Mouse (Mus musculus): ENCODE results near the gene Atp2c1. TPM values are rescaled to one million over a fixed set of nuclear protein-coding genes. Genes with fewer than 3 reads are reported as not detected.

Atp2c1 gene
- polyA plus RNA-seq, 1 experiment from 2014 or later, result 58.0 TPM

DNA sequence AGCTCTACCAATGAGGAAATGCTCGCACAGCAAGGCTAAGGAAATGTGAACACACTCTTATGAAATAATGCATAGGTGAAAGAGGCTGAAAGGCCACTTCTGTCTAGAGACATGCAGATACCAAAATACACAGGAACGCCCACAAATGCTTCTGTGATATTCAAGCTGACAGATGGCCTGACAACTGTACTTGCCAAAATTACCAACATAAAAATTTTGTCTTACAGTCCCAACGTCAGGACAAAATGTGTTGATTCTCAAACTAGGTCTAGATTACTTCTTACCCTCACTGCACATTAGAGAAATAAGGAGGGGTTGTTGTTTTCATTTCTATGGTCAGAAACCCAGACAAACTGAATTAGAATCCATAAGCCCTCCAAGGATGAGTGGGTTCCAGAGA lies 51.0 kb downstream of the Atp2c1 start:
- Histone ChIP-seq H3K27me3 (ENCODE audit: control insufficient read depth, insufficient read depth, low read length) (no peaks in the 10 kb centered on the region), H3K36me3 (ENCODE audit: control insufficient read depth, insufficient read depth, low read length) (no peaks in the 10 kb centered on the region), H3K4me2 (ENCODE audit: low read depth, low read length) (no peak overlapping the region), H3K4me3 (replicated peaks; ENCODE audit: low read length) (no peak overlapping the region), H3K27ac (ENCODE audit: low read length) (no peak overlapping the region), H3K9ac (ENCODE audit: low read length) (no peak overlapping the region), H3K9me3 (replicated peaks; ENCODE audit: control insufficient read depth, low read length) (no peaks in the 10 kb centered on the region), H3K4me1 (ENCODE audit: control insufficient read depth, insufficient read depth, low read length) (no peaks in the 10 kb centered on the region)
- ATAC-seq (ENCODE audit: insufficient read depth, low FRiP score), result no peak
- 76% methylated on average over 3 of the region's 3 CpGs for WGBS

DNA sequence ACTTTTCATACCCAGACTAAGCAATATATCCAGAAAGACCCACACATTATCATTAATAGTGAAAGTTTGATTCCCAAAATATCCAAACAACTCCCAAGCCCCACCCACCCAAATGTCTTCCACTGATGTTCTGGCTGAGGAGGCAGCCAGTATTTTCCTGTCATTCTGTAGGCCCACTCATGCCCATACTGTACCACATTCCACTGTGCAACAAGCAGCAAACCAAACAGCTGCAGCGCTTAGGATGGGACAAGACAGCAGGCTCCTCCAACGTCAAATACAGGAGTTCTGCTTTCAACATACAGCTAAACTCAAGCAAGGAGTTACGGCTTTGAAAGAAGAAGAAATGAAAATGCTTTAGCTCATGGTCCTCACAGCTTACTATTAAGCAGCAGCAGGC lies 52.2 kb downstream of the Atp2c1 start:
- Histone ChIP-seq H3K27ac (ENCODE audit: low read length) (no peak overlapping the region), H3K9ac (ENCODE audit: low read length) (no peak overlapping the region), H3K9me3 (replicated peaks; ENCODE audit: control insufficient read depth, low read length) (no peaks in the 10 kb centered on the region), H3K4me1 (ENCODE audit: control insufficient read depth, insufficient read depth, low read length) (no peaks in the 10 kb centered on the region), H3K36me3 (ENCODE audit: control insufficient read depth, insufficient read depth, low read length) (no peaks in the 10 kb centered on the region), H3K4me3 (replicated peaks; ENCODE audit: low read length) (no peak overlapping the region), H3K4me2 (ENCODE audit: low read depth, low read length) (no peak overlapping the region), H3K27me3 (ENCODE audit: control insufficient read depth, insufficient read depth, low read length) (no peaks in the 10 kb centered on the region)
- ATAC-seq (ENCODE audit: insufficient read depth, low FRiP score), result no peak
- 75% methylated on average over 3 of the region's 3 CpGs for WGBS

DNA sequence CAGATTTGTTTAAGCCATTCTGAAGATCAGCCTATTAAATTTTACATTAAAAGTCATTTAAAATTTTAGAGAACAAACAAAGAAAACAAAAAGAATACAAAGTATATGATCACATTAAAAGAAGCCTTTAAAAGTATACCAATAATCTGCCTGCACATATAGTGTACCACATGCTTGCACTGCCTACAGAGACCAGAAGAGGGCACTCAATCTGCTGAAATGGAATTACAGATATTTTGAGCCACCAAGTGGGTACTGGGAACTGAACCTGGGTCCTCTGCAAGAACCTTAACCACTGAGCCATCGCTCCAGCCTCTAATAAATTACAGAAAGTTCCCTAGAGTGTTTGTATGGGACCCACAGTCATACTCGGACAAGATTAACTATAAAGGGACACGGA lies 59.3 kb downstream of the Atp2c1 start:
- peaks cover 5% of the 10 kb centered on the region for H3K9me3 ChIP-seq (replicated peaks; ENCODE audit: control insufficient read depth, low read length)

DNA sequence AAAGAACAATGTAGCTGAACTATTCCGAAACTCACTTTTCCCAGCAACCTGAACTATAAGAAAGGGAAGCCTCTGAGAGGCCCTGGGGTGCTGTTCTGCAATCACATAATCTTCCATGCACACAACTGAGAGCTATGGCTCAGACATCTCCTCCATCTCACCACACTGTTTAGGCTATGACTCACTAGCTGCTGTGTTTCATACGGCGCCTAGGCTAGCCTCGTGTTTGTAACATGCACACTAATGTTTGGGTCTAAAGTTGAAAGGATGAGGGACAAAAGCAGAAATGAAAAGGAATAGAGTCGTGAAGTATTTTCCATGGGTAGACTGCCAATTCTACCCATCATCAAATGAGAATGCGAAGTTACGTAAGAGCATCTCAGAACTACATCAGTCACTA lies 65.6 kb downstream of the Atp2c1 start:
- Histone ChIP-seq H3K9me3 (replicated peaks; ENCODE audit: control insufficient read depth, low read length) (no peaks in the 10 kb centered on the region), H3K36me3 (ENCODE audit: control insufficient read depth, insufficient read depth, low read length) (peaks cover 8% of the 10 kb centered on the region), H3K27me3 (ENCODE audit: control insufficient read depth, insufficient read depth, low read length) (no peaks in the 10 kb centered on the region), H3K4me2 (ENCODE audit: low read depth, low read length) (no peak overlapping the region), H3K4me1 (ENCODE audit: control insufficient read depth, insufficient read depth, low read length) (no peaks in the 10 kb centered on the region), H3K27ac (ENCODE audit: low read length) (no peak overlapping the region), H3K4me3 (replicated peaks; ENCODE audit: low read length) (no peak overlapping the region), H3K9ac (ENCODE audit: low read length) (no peak overlapping the region)
- 91% methylated on average over 7 of the region's 7 CpGs for WGBS
- no peak for ATAC-seq (ENCODE audit: insufficient read depth, low FRiP score)

More for the DNA sequence above, 59.3 kb downstream of the Atp2c1 start:
- Histone ChIP-seq H3K36me3 (ENCODE audit: control insufficient read depth, insufficient read depth, low read length) (peaks cover 11% of the 10 kb centered on the region), H3K27ac (ENCODE audit: low read length) (no peak overlapping the region), H3K9ac (ENCODE audit: low read length) (no peak overlapping the region), H3K4me1 (ENCODE audit: control insufficient read depth, insufficient read depth, low read length) (no peaks in the 10 kb centered on the region), H3K27me3 (ENCODE audit: control insufficient read depth, insufficient read depth, low read length) (no peaks in the 10 kb centered on the region), H3K4me2 (ENCODE audit: low read depth, low read length) (no peak overlapping the region), H3K4me3 (replicated peaks; ENCODE audit: low read length) (no peak overlapping the region)
- no peak for ATAC-seq (ENCODE audit: insufficient read depth, low FRiP score)
- WGBS, result 98% methylated on average over 3 of the region's 3 CpGs

DNA sequence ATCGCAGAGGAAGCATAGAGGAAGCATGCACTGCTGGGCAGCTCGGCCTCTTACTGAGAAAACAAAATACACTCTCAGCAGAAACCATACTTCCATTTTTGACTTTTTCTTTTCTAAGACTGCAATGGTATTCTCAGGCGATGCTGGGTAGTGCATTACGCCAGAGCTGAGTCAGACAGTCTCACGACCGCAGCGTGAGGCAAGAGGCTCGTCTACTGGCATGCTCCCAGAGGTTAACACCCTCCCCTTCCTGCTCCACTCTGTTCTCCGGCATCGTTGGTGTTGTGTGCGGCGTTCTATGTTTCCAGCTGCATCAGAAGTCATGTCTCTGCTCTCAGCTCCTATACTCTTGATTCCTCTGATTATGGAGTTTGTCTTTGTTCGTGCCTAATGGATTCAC lies 68.1 kb downstream of the Atp2c1 start:
- no peak overlapping the region for H3K4me3 ChIP-seq (replicated peaks; ENCODE audit: low read length)
- H3K36me3 ChIP-seq (ENCODE audit: control insufficient read depth, insufficient read depth, low read length), result peaks cover 8% of the 10 kb centered on the region
- no peaks in the 10 kb centered on the region for H3K27me3 ChIP-seq (ENCODE audit: control insufficient read depth, insufficient read depth, low read length)

DNA sequence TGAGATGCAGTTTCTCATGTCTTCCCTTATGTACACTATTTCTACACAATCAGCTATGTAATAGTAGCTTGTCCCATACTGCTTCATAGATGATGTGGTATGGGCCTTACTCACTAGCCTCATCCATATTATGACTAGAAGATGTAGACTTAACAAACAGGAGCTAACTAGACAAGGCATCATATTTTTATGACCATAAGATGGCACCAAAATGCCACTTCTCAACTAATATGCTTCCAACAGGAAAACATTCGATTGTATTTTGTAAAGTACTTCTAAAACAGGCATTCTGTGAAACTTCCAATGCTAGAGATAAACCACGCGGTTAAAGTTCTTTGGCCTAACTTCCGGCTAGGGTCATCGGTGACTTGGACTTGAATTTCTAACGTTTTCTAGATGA lies 118.6 kb downstream of the Atp2c1 start:
- H3K4me3 ChIP-seq (replicated peaks; ENCODE audit: low read length), result no peak overlapping the region
- no peak overlapping the region for H3K27ac ChIP-seq (ENCODE audit: low read length)
- H3K27me3 ChIP-seq (ENCODE audit: control insufficient read depth, insufficient read depth, low read length), result no peaks in the 10 kb centered on the region
- no peaks in the 10 kb centered on the region for H3K4me1 ChIP-seq (ENCODE audit: control insufficient read depth, insufficient read depth, low read length)
- H3K9me3 ChIP-seq (replicated peaks; ENCODE audit: control insufficient read depth, low read length), result no peaks in the 10 kb centered on the region
- peaks cover 10% of the 10 kb centered on the region; the same call in 1 of the 2 replicates for H3K36me3 ChIP-seq (ENCODE audit: control insufficient read depth, insufficient read depth, low read length)
- no peak overlapping the region for H3K4me2 ChIP-seq (ENCODE audit: low read depth, low read length)
- no peak overlapping the region for H3K9ac ChIP-seq (ENCODE audit: low read length)
- no peak for ATAC-seq (ENCODE audit: insufficient read depth, low FRiP score)
- 89% methylated on average over 6 of the region's 6 CpGs for WGBS

More for the DNA sequence above, 68.1 kb downstream of the Atp2c1 start:
- no peak overlapping the region for H3K27ac ChIP-seq (ENCODE audit: low read length)
- no peaks in the 10 kb centered on the region for H3K4me1 ChIP-seq (ENCODE audit: control insufficient read depth, insufficient read depth, low read length)
- H3K9ac ChIP-seq (ENCODE audit: low read length), result no peak overlapping the region
- ATAC-seq (ENCODE audit: insufficient read depth, low FRiP score), result no peak
- H3K4me2 ChIP-seq (ENCODE audit: low read depth, low read length), result no peak overlapping the region
- WGBS, result 85% methylated on average over 13 of the region's 13 CpGs
- H3K9me3 ChIP-seq (replicated peaks; ENCODE audit: control insufficient read depth, low read length), result no peaks in the 10 kb centered on the region

DNA sequence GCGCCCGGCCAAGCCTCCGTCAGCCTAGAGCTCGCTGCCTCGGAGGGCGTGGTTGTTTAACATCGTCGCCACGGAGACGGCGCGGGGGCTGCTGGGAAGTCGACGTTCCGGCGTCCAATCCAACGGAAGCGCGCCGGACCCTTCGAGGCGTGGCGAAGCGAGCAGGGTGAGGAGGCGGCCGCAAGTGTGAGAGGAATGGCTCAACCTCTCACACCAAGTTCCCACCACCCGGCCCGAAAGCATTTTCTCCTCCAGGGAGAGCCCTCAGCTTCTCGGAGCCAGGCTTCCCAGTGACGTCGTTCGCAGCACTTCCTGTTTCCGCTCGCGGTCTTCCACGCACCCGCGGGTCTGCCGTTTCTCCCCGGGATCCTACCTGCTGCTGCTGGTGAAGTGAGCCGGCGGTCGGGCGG lies 131.9 kb downstream of the Atp2c1 start, which contains the start of the genes Aste1 and Nek11:
Gene Aste1, plus strand, starts transcription at position 175 of the 410 bp plus-strand sequence.
Gene Nek11, minus strand, starts transcription at position 307 of the 410 bp plus-strand sequence.
- Histone ChIP-seq H3K36me3 (ENCODE audit: control insufficient read depth, insufficient read depth, low read length) (peaks cover 5% of the 10 kb centered on the region; the same call in 1 of the 2 replicates), H3K27ac (ENCODE audit: low read length) (peak within 1 kb of the TSS; percentile 93), H3K4me3 (replicated peaks; ENCODE audit: low read length) (peak within 1 kb of the TSS; percentile 63), H3K4me2 (ENCODE audit: low read depth, low read length) (peak within 1 kb of the TSS; percentile 86), H3K9me3 (replicated peaks; ENCODE audit: control insufficient read depth, low read length) (no peaks in the 10 kb centered on the region), H3K27me3 (ENCODE audit: control insufficient read depth, insufficient read depth, low read length) (no peaks in the 10 kb centered on the region), H3K9ac (ENCODE audit: low read length) (peak within 1 kb of the TSS; percentile 79), H3K4me1 (ENCODE audit: control insufficient read depth, insufficient read depth, low read length) (peaks cover 8% of the 10 kb centered on the region)
- ATAC-seq (ENCODE audit: insufficient read depth, low FRiP score), result peak; percentile 99
- under 1% methylated on average over 44 of the region's 44 CpGs for WGBS

DNA sequence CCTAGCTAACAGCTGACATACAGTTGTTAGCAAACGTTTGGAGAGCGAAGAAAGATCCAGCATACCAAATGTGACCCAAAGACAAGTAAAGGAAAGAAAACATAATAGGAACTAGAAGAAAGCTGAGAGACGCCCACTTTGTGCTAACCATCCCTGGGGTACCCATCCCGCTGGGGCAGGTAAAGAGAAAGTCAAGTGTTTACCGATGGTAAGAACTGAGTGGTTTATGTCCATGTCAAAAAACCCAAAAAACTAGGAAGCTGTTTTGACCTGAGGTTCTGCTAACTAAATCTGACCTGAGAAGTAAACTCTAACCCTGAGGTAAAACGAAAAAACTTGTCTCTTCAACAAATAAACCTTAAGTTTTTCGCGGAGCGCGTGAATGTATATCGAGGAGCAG lies 132.4 kb downstream of the Atp2c1 start:
- Histone ChIP-seq H3K9me3 (replicated peaks; ENCODE audit: control insufficient read depth, low read length) (no peaks in the 10 kb centered on the region), H3K4me2 (ENCODE audit: low read depth, low read length) (peak overlapping the region; percentile 86), H3K27ac (ENCODE audit: low read length) (no peak overlapping the region), H3K36me3 (ENCODE audit: control insufficient read depth, insufficient read depth, low read length) (peaks cover 5% of the 10 kb centered on the region; the same call in 1 of the 2 replicates), H3K4me3 (replicated peaks; ENCODE audit: low read length) (peak overlapping the region; percentile 63), H3K9ac (ENCODE audit: low read length) (peak overlapping the region; percentile 79), H3K27me3 (ENCODE audit: control insufficient read depth, insufficient read depth, low read length) (no peaks in the 10 kb centered on the region), H3K4me1 (ENCODE audit: control insufficient read depth, insufficient read depth, low read length) (peaks cover 8% of the 10 kb centered on the region)
- no peak for ATAC-seq (ENCODE audit: insufficient read depth, low FRiP score)
- 12% methylated on average over 11 of the region's 11 CpGs for WGBS

DNA sequence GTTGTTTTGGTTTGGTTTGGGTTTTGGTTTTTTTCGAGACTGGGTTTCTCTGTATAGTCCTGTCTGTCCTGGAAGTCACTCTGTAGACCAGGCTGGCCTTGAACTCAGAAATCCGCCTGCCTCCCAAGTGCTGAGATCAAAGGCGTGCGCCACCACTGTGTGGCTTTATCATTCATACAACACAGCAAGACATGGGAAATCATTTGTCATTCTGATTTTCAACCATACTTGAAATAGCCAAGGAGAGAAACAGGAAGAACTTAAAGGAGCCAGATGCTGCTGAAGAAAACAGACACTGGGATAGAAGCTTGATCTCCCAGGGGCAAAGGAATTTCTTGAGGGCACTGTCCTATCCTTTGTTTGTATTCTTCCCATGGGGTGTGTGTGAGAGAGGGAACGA lies 136.5 kb downstream of the Atp2c1 start:
- 49% methylated on average over 5 of the region's 5 CpGs for WGBS
- no peak overlapping the region for H3K27ac ChIP-seq (ENCODE audit: low read length)

More for the DNA sequence above, 136.5 kb downstream of the Atp2c1 start:
- no peak overlapping the region for H3K4me2 ChIP-seq (ENCODE audit: low read depth, low read length)
- H3K4me3 ChIP-seq (replicated peaks; ENCODE audit: low read length), result no peak overlapping the region
- H3K9me3 ChIP-seq (replicated peaks; ENCODE audit: control insufficient read depth, low read length), result no peaks in the 10 kb centered on the region
- H3K4me1 ChIP-seq (ENCODE audit: control insufficient read depth, insufficient read depth, low read length), result no peaks in the 10 kb centered on the region
- ATAC-seq (ENCODE audit: insufficient read depth, low FRiP score), result no peak
- no peak overlapping the region for H3K9ac ChIP-seq (ENCODE audit: low read length)
- H3K36me3 ChIP-seq (ENCODE audit: control insufficient read depth, insufficient read depth, low read length), result no peaks in the 10 kb centered on the region
- H3K27me3 ChIP-seq (ENCODE audit: control insufficient read depth, insufficient read depth, low read length), result no peaks in the 10 kb centered on the region
